8 mouse cellular contexts compared by ENCODE assay signal in the genomic region with DNA sequence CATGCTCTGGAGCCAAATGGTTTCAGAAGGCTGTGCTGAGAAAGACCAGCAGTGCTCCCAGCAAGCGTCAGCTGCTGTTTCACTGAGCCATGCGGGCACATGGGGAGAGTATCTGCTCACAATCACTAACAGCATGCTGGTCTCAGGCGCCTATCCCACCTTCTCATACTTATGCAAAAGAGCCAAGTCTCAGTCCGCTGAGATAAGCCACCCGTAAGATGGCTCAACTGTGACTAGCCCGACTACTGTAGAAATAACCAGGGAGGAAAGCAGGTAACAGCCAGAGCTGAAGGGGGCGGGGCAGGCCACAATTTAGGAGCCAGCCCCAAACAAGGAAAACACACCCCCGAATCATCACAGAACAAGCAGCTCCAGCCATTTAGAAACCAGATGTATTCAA. TPM values are rescaled to one million over a fixed set of nuclear protein-coding genes. Genes with fewer than 3 reads are reported as not detected.
DNase-seq lines count a peak whose midpoint lies in the region; ATAC-seq and TF ChIP-seq lines count a peak whose summit lies in the region.

No protein-coding gene starts in this region.

- intact Hi-C loops in heart, postnatal 14 days (cut with DNase I): loop anchor here (5.0 kb wide), 1 partner anchor 486 kb away; no protein-coding TSS in a partner anchor

- H3K9ac ChIP-seq in heart, embryonic 14.5 days (ENCODE audit: low read length): peak overlapping the region; percentile 99
- peak overlapping the region; percentile 98 for H3K9ac ChIP-seq in intestine, embryonic 16.5 days (ENCODE audit: low read depth, low read length)
- peak overlapping the region; percentile 96 for H3K9ac ChIP-seq in midbrain, embryonic 15.5 days

- H3K9me3 ChIP-seq in heart, embryonic 14.5 days (ENCODE audit: control insufficient read depth, low read length): no peaks in the 10 kb centered on the region
- no peaks in the 10 kb centered on the region for H3K9me3 ChIP-seq in intestine, embryonic 16.5 days (ENCODE audit: control insufficient read depth, low read length)
- H3K9me3 ChIP-seq in midbrain, embryonic 15.5 days: no peaks in the 10 kb centered on the region

- H3K4me3 ChIP-seq in heart, embryonic 14.5 days (ENCODE audit: control insufficient read depth in 1 of 2, insufficient read depth in 1 of 2, low read depth in 1 of 2, low read length in 2 of 2): peak overlapping the region; percentile 93 to 96
- H3K4me3 ChIP-seq in bone marrow macrophage, adult 2 months (ENCODE audit: insufficient read depth, low read length): peak overlapping the region; percentile 100
- H3K4me3 ChIP-seq in intestine, embryonic 16.5 days (ENCODE audit: low read length): peak overlapping the region; percentile 96
- peak overlapping the region; percentile 92 for H3K4me3 ChIP-seq in midbrain, embryonic 15.5 days

- no peak for ATAC-seq in heart, embryonic 14.5 days (ENCODE audit: insufficient number of reproducible peaks, insufficient read depth, low FRiP score, low read depth)
- ATAC-seq in intestine, embryonic 16.5 days: no peak
- no peak for ATAC-seq in midbrain, embryonic 15.5 days (replicated peaks)

- TF ChIP-seq POLR2A in bone marrow macrophage, adult 2 months (IDR thresholded peaks at IDR 0.05; ENCODE audit: borderline replicate concordance, low read depth, low read length): no peak

- H3K27ac ChIP-seq in heart, embryonic 14.5 days (replicated peaks in 1 of 2; ENCODE audit: control insufficient read depth in 1 of 2, insufficient read depth in 1 of 2, low read depth in 2 of 2, low read length in 2 of 2): no peak overlapping the region
- H3K27ac ChIP-seq in bone marrow macrophage, adult 2 months (ENCODE audit: insufficient read depth, low read depth, low read length): no peak overlapping the region
- H3K27ac ChIP-seq in intestine, embryonic 16.5 days (ENCODE audit: low read length): no peak overlapping the region
- no peak overlapping the region for H3K27ac ChIP-seq in midbrain, embryonic 15.5 days

- 15% methylated on average over 8 of the region's 8 CpGs for WGBS in heart, embryonic 14.5 days
- WGBS in intestine, embryonic 16.5 days: 27% methylated on average over 8 of the region's 8 CpGs
- WGBS in midbrain, embryonic 15.5 days: 48% methylated on average over 8 of the region's 8 CpGs

- H3K27me3 ChIP-seq in heart, embryonic 14.5 days (ENCODE audit: control insufficient read depth, insufficient read depth, low read length): no peaks in the 10 kb centered on the region
- no peaks in the 10 kb centered on the region for H3K27me3 ChIP-seq in intestine, embryonic 16.5 days (replicated peaks; ENCODE audit: control insufficient read depth, insufficient read depth, low read length)
- H3K27me3 ChIP-seq in midbrain, embryonic 15.5 days (replicated peaks): no peaks in the 10 kb centered on the region

- TF ChIP-seq CTCF in bone marrow macrophage, adult 2 months (IDR thresholded peaks at IDR 0.05; ENCODE audit: low read depth, low read length): no peak

- H3K4me1 ChIP-seq in heart, embryonic 14.5 days (ENCODE audit: control insufficient read depth in 2 of 2, insufficient read depth in 2 of 2, low read length in 2 of 2): peaks cover 14 to 23% of the 10 kb centered on the region in 2 experiments
- H3K4me1 ChIP-seq in bone marrow macrophage, adult 2 months (ENCODE audit: control insufficient read depth, insufficient read depth, low read length): peaks cover 33% of the 10 kb centered on the region
- H3K4me1 ChIP-seq in intestine, embryonic 16.5 days (ENCODE audit: control insufficient read depth, insufficient read depth, low read length): peaks cover 19% of the 10 kb centered on the region
- H3K4me1 ChIP-seq in midbrain, embryonic 15.5 days: peaks cover 29% of the 10 kb centered on the region

- no peak for DNase-seq in heart, postnatal 14 days
- no peak for DNase-seq in B cell, adult 2 months
- no peak for DNase-seq in layer of hippocampus, adult 9-11 months
- DNase-seq in frontal cortex, postnatal 14 days (ENCODE audit: low spot score in 2 of 2): no peak

- H3K4me2 ChIP-seq in heart, embryonic 14.5 days (ENCODE audit: low read length): peak overlapping the region; percentile 94
- H3K4me2 ChIP-seq in intestine, embryonic 16.5 days (ENCODE audit: low read depth, low read length): peak overlapping the region; percentile 93
- H3K4me2 ChIP-seq in midbrain, embryonic 15.5 days: peak overlapping the region; percentile 87

- peaks cover 57% of the 10 kb centered on the region for H3K36me3 ChIP-seq in heart, embryonic 14.5 days (ENCODE audit: control insufficient read depth, insufficient read depth, low read length)
- H3K36me3 ChIP-seq in intestine, embryonic 16.5 days (ENCODE audit: control insufficient read depth, insufficient read depth, low read length): peaks cover 19% of the 10 kb centered on the region
- H3K36me3 ChIP-seq in midbrain, embryonic 15.5 days (replicated peaks): peaks cover 18% of the 10 kb centered on the region; the same call in 1 of the 2 replicates

RNA-seq across cellular contexts. Expression of a gene that starts 1.7 kb away (rescaled TPM):
- polyA plus RNA-seq in heart, embryonic 14.5 days (2014; fragmentation: Nextera tagmentation; extraction: Ambion mirVana): 964 and 1,032 TPM in 2 replicates
- 100 to 1,000 TPM; 818 to 856 TPM for total RNA-seq in heart, postnatal 14 days (2021)
- polyA plus RNA-seq in bone marrow macrophage, adult 2 months (2012; ENCODE audit: insufficient read depth, insufficient read length, missing spikeins): 1,512 and 1,555 TPM in 2 replicates
- polyA plus RNA-seq in intestine, embryonic 16.5 days (2015; fragmentation: Nextera tagmentation; extraction: Ambion mirVana): 1,024 and 1,136 TPM in 2 replicates
- polyA plus RNA-seq in midbrain, embryonic 15.5 days (2015; fragmentation: Nextera tagmentation; extraction: Ambion mirVana): 648 and 653 TPM in 2 replicates
